Mouse (Mus musculus) thymus, postnatal 10 days (tissue): Measurements from ENCODE around the gene Ppp2r2c.
A peak's percentile ranks its signal among the peaks of the same experiment; 100 is the strongest.
"Not testable (repeated sequence)": the region's sequence is repeated elsewhere in the genome, so short reads cannot be mapped to it uniquely, and the experiment has no call there.

ENCODE experiments used
- DNase-seq, 2 experiments: peaks; one replicate each; pipeline ENCODE4 v3.0.0; 2021; ENCODE audit warnings: low spot score in 2 of 2

Gene Ppp2r2c

DNA sequence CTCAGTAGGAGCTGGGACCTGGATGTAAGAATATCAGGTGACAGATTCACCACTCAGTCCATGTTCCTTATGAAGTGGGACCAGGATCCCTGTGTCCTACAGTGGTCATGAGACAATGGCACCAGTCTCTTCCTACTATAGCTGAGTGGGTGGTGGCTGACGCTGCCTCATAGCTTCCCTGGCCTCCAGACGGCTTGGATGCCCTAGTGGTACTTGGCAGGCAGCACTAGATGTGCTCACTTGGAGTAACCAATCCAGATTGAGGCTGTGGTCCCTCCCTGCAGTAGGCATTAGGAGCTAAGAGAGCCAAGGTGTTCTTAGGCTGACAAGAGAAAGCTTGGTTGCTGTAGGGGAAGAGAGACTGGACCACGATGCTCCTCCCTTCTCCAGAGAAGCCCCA is 61.1 kb downstream of the Ppp2r2c start:
- DNase-seq, result no peak

DNA sequence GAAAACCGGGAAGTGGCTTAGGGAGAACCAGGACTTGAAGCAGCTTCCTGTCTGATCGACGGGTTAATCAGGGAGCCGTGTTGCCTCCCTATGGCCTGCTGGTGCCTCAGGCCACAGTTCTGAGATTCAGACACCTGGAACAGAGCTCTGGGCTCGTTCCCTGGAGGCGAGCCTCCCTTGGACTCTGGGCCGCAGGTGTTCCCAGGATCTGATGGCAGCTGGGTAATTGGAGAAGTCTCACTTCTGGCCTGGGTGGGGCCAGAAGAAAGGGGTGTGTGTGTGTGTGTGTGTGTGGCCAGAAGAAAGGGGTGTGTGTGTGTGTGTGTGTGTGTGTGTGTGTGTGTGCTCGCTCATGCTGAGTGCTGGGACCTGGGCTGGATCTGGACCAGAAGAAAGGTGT is 65.1 kb downstream of the Ppp2r2c start:
- DNase-seq, result no peak

DNA sequence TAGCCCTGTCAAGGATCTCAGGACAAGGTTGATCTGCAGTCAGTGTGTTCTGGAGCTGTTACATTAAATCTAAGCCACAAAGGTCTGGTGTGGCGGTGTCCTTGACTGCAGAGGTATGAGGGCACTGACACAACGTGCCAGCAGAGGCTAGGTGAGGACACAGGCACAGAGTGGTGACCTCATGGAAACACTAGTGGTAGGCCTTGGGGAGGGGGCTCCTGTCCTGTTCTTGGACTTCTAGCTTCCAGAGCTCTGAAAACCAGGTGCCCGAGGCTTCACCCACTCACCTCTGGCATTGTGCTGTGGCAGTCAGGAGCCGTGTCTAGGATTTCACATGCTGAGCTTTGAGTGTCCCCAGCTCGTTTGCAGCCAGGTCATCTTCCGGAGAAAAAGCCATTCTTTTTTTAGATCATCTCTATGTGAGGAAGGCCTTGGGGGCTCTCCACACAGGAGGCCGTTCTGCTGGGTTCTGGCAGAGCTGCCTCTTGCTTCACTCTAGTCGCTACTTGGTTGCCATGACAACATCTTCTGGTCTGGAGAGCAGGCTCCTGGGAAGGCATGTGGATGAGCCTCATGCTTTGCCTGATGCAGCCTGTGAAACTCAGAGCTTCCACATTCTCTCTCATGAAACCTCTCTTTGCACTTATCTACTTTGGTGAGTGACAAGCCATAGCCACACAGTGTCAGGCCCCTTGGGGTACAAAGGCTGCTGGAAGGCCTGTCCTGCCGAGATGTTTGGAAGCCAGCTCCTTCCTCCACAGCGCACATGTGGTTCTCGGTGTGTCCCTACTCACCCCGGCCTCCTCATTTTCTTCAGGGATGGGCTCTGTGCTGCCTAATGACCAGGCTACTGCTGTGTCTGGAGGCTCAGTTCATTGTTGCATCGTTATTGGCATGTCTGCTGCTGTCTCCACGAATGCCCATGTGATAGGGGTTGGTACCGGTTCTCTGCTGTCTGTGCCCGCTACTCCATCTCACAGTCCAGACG is 67.5 kb downstream of the Ppp2r2c start:
- no peak for DNase-seq

GRCm38 (mm10) chr5:36936548-36936947 is 68.2 kb downstream of the Ppp2r2c start:
- DNase-seq, result no peak

GRCm38 (mm10) chr5:36938021-36938420 is 69.7 kb downstream of the Ppp2r2c start:
- no peak for DNase-seq

GRCm38 (mm10) chr5:36938991-36939390 is 70.7 kb downstream of the Ppp2r2c start:
- not testable (repeated sequence) for DNase-seq

GRCm38 (mm10) chr5:36942446-36942845 is 74.1 kb downstream of the Ppp2r2c start:
- no peak for DNase-seq

DNA sequence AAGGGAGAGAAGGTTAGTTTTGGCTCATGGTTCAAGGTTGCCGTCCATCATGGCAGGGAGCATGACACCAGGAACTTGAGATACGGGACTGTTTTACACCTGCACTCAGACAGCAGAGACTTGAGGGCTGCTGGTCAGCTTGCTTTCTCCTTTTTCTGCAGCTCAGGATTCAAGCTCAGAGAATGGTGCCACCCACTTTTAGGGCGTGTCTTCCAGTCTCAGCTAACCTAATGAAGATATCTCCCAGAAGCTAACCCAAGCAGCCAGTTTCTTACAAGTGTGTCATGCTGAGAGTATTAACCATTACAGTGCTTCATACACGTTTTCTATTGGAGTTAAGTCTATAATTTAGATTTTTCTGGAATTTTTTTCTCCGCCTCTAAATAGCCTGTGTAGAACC is 76.2 kb downstream of the Ppp2r2c start:
- no peak for DNase-seq

GRCm38 (mm10) chr5:36945102-36945701 is 76.9 kb downstream of the Ppp2r2c start:
- no peak for DNase-seq

- DNase-seq, result no peak
Observed at GRCm38 (mm10) chr5:36945713-36946112, 77.4 kb downstream of the Ppp2r2c start.

GRCm38 (mm10) chr5:36946445-36946844 is 78.1 kb downstream of the Ppp2r2c start:
- peak in 1 of 2 experiments; percentile 71 for DNase-seq

- peak; percentile 46 to 85 for DNase-seq
Observed at GRCm38 (mm10) chr5:36948831-36949230, 80.5 kb downstream of the Ppp2r2c start.

- DNase-seq, result peak in 1 of 2 experiments; percentile 28
Observed at GRCm38 (mm10) chr5:36950871-36951270, 82.6 kb downstream of the Ppp2r2c start.

- DNase-seq, result no peak
Observed at GRCm38 (mm10) chr5:36952311-36952710, 84.0 kb downstream of the Ppp2r2c start.

DNA sequence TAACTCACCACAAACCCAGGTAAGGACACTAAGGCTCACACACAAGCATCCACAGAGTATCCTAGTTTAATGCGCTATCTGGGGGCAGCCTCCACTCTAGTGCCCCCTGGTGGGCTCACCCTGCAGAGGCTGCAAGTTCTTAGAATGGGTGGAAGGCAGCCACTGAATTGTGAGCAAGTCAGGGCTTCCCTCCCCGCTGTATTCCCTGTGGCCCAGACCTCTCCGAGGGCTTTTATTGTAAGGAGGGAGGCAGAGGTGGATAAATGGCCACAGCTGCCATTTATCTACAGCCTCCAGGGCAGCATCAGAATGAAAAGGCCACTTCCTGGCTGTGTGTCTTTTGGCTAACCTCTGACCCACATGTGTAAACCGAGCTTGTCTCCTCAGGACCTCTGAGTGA is 87.1 kb downstream of the Ppp2r2c start:
- peak in 1 of 2 experiments; percentile 61 for DNase-seq

DNA sequence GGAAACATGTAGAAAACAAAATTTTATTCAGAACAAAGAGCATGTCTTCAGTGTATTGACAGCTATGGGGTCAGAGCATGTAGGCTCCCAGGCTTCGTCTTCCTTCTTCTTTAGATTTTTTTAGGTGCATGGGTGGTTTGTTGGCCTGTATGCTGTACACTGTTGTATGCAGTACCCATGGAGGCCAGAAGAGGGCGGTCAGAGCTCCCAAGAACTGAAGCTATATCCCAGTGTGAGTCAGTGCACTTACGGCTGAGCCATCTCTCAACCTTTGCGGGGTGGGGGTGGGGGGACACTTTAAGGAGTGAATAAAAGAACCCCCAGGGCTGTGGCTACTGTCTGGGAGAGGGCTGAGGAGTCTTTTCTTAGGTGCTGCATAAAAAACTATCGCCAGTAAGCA is 90.5 kb downstream of the Ppp2r2c start:
- peak; percentile 37 to 82 for DNase-seq

DNA sequence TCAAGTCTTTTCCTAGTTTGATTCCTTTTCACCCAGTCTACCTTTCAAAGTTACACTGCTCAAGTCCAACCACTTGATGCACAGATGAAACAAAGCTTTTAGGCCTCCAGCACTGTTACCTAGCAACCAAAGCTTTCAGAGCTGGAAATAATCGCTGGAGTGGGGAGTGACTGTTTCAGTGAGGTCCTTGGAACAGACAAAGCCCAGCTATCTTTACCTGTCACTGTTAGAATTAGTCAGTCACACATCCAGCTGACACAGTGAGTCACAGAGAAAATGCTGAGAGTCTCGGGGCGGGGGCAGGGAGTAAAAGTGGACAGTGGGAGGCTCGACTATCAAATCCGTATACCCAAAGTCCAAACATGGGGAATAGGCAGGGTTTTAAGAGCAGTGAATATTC is 92.2 kb downstream of the Ppp2r2c start:
- DNase-seq, result no peak

GRCm38 (mm10) chr5:36971587-36971986 is 103.3 kb downstream of the Ppp2r2c start:
- no peak for DNase-seq

GRCm38 (mm10) chr5:36975336-36975735 is 107.0 kb downstream of the Ppp2r2c start:
- DNase-seq, result no peak

- DNase-seq, result no peak
Observed at GRCm38 (mm10) chr5:36977809-36978208, 109.5 kb downstream of the Ppp2r2c start.

DNA sequence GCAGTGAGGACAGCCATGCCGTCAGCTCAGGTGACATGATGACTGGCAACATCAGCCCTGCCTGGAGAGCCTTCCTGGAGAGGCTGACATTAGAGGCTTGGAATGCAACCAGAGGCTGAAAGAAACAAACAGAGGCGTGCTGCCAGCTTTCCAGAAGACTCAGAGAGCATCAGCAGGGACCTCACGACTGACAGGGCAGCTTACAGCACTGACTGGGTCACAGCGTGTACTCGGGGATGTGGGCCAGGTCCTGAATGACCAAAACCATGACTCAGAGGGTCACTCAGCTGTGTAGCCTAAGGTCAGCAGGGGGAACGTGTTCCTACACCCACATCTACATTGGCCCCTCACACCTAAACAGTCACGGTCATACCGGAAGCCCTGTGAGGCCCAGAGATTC is 110.7 kb downstream of the Ppp2r2c start:
- no peak for DNase-seq

- peak; percentile 34 to 44 for DNase-seq
Observed at GRCm38 (mm10) chr5:36979631-36980030, 111.3 kb downstream of the Ppp2r2c start.

- DNase-seq, result no peak
Observed at GRCm38 (mm10) chr5:36982271-36982670, 114.0 kb downstream of the Ppp2r2c start.
